Mouse (Mus musculus) fibroblast of lung, adult 2 months (primary cell): Measurements from ENCODE around the gene Lrrc45.

Source experiments
- DNase-seq: peaks from one replicate; pipeline ENCODE4 v3.0.0-alpha.2; 2011; ENCODE audit warnings: low read depth

Lrrc45 gene

DNA sequence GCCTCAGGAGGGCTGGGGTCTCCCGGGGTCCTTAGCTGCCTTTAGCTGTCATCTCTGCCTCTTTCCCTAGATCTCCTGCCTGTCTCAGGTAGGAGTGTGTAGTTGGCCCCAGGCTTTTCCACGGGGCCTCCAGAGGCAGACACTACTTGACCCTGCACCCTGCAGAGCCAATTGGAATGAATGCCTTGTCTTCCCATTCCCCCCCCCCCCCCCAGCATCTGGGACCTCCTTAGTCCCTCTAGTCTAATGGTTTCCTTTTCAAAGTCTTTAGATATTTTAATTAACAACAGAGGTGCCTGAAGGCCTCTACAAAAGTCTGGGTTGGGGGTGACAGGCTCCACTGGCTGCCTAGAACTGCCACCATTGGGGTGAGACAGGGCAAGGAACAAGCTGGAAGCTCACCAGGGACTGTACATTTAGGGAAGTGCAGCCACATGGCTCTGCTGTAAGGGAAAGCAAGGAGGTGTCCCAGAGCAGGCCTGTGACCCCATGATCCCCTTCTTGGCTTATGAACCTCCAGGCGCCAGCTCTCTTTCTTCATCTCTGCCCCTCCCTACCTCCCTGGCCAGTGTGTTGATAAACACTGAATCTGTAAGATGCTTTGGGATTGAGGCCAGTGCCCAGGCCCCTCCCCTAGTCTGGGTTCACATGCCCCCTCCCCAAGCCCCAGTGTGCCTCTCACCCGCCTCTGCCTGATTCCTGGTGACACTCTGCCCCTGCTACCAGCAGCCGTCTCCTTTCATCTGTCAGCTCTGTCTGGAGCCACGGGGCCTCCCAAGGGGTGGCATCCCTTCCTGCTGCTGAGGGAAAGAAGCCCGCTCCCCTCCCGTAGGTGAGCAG is 9.0 kb upstream of the Lrrc45 start:
- DNase-seq: no peak

DNA sequence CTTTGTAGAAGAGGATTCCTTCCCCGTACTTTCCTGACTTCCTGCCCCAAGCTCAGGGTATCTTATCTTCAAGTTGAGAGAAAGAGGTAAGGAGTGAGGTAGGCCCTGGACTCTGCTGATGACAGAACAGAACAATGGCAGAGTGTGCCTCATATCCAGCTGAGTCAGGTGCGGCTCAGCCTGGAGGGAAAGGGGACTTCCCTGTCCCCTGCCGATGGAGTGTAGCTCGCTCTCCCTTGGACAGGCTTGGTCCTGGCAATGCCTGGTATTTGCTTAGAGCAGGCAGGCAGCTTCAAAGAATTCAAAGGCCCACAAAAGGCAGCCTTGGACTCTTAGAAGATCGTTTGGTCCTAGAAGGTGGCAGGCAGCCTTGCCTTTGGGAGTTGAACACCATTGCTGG is 7.6 kb upstream of the Lrrc45 start:
- no peak for DNase-seq

DNA sequence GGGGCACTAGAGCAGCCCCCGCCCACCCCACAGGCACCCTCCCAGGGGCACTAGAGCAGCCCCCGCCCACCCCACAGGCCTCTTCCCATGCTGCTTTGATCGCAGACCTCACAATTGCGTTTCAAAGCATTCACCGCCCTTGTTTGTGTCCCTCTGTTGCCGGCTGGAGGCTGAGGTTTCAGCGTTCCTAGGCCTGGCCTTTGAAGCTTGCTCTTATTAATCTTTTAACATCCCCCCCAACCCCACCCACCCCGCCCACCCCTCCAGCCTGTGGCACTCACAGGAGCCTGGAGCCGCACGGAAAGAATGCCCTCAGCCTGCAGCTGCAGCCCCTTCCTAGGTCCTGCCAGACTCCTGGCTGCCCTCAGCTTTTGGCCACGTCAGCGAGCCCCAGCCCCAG is 6.5 kb upstream of the Lrrc45 start:
- DNase-seq: no peak

DNA sequence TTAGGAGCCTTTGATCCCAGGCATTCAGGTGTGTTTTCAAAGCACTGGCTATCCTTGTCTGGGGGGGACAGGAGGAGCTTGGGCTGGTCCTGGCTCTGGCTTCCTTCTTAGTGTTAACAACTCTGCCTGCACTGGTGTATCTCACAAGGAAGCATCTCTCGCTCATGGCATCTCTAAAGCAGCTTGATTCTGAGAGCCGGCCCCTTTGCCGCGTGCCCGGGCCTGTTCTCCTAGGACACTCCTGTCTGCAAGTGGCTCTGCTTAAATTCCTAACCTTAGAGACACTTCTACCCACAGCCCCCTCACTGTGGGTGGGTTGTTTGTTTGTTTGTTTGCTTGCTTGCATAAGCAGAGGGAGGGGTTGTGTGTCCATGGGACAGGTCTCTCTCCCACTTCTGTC is 5.8 kb upstream of the Lrrc45 start:
- DNase-seq: no peak

DNA sequence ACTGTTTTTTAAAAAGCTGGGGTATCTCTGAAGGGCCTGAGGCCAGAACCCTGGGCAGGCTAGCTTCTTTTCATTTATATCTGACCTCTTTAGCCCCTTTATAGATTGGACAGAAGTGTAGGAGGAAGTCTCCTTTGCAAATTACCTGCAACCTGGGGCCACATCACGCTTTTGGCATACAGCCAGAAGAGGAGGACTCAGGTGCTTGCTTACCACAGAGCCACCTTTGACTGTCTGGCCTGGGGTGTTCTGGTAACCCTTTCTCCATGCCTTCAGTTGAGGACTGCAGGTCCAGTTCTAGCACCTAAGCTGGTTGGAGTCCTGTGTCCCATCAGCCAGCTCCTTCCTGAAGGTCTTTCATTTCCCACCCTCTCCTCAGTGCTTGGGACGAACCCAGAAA is 4.2 kb upstream of the Lrrc45 start:
- DNase-seq: no peak

DNA sequence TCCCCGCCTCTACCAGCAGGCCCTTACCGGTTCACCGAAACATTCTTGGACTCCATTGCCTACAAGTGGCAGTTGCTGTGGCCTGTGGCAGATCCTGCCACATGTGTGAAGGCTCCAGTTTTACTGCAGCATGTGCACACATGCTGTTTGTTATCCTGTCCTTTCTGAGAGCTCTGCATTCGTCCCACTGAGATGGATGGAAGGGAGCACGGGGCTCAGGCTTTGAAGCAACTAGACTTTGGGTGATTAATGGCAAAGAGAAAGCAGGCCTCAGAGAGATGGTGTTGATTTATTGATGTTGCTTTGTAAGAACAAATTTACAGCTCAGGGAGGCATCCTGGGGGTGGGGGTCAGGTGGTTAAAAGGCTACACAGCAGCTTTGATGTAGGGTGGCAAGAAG is 3.1 kb upstream of the Lrrc45 start:
- no peak for DNase-seq

DNA sequence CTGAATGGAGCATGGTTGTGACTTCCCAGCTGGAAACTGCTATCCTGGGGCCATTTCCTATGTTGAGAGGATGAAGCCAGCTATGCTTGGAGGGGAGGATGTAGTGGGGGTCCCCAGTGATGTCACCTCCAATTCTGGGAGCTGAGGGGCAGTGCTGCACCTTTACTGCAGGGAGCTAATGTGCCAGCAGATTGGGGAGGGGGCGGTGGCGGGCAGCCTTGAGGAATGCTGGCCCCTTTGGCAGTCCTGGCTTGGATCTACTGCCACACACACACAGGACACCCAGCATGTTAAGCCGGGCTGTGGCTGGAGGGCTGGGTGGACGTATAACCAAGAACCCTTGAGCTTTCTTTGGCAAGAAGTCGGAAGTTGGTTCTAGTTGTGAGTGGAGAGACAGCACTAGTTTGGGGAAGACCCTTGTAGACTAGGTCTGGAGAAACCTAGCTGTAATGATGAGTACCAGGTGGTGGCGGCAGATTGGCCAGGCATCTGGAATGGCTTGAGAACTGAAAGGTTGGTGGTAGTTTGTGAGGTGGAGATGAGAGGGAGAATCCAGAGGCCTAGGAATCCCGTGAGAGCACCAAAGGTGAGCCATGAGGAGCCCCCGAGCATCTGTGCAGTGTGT is 1.6 kb upstream of the Lrrc45 start:
- no peak for DNase-seq

DNA sequence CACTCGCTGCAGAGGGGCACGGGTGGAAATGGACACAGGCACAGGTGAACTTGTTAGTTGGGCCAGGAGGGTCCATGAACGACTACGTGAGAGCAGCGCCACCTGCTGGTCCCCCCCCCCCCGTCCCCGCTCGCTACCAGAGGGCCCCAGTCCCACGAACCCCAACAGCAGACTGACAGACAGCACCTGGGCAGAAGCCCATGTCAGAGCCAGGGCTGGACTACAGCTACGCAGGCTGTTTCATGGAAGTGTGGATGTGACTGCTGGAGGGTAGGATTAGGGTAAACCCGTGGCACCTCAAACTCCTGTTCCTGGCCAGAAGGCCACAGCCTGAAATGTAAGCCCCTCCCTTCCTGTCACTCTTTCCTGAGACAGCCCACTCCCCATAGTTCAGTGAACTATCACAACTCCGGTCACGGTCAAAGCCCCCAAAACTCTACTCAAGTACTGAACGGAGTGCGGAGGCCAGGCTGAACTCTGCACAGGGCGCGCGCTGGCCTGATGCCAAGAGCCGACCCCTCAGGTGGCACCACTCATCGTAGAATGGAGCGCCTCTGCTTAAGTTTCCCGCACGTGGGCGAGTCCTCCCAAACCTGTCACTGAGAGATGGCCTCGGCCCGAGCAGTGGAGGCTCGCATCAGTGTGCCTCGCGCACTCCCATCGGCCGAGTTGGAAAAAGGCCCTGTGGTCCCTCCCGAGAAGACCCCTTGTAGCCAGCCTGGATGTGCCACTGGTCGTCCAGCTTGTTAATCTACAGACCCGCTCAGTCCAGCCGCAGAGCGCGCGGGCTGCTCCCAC is 755 bp upstream of the Lrrc45 start:
- no peak for DNase-seq

DNA sequence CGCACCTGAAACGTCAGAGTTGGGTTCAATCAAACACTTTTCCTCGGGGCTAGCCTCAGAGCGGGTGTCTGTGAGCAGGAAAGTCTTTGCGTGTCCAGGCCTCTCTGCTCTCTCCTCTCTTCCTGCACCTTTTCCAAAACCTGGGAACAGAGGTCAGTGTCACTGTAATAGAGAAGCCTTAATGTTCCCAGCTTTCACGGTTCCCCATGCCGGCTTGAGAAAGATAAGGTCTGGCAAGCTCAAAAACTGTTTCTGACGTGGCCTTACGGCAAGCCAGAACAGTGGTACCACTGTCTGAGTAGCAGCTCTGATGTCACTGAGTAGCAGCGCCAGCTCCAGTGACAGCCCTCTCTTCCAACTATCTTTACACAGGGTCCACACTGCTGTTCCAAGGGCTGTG is 821 bp downstream of the Lrrc45 start:
- DNase-seq: no peak

DNA sequence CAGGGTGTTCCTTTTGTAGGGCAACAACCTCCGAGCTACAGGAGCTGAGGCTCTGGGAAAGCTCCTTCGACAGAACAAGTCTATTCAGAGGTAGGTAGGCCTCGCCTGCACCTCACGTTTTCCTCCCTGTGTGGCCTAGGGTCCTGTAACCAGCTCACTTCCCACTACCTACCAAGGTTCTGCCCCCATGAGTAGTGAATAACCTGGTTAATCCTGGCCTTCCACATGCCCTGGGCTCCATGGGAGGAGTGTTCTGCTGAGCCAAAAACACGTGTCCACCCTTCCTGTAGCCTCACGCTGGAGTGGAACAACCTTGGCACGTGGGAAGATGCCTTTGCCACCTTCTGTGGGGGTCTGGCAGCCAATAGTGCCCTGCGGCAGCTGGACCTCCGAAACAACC is 1.4 kb downstream of the Lrrc45 start:
- DNase-seq: no peak

DNA sequence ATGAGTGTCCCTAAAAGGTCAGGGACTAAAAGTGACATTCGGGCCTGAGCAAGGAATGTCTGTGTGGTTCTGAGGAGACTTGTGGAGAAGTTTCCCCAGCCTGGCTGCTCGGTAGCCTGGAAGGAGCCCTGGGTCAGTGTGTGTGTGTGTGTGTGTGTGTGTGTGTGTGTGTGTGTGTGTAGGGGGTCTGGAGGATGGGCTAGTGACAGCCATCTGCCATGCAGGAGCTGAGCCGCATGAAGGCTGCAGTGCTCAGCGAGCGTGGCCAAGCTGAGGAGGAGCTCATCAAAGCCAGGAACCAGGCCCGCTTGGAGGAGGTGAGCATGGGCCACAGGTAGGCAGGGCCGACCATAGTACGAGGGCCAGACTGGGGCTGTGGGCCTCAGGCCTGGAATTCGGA is 5.5 kb downstream of the Lrrc45 start:
- no peak for DNase-seq

DNA sequence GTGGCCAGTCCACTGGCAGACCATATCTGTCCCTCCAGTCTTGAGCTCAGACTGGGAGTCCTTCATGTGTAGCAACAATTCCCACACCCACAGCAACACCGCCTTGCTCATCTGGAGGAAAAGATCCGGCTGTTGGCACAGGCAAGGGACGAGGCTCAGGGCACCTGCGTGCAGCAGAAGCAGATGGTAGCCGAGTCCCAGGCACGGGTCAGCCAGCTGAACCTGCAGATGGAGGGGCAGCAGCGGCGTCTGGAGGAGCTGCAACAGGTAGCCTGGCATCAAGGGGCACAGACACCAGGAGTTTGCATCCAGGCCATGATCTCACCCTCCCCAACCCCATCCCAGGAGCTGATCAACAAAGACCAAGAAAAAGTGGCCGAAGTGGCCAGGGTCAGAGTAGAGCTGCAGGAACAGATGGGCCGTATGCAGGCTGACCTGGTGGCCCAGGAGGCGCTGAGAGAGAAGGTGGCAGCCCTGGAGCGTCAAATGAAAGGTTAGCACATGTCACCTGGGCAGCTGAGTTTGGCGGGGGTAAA is 6.2 kb downstream of the Lrrc45 start:
- no peak for DNase-seq

DNA sequence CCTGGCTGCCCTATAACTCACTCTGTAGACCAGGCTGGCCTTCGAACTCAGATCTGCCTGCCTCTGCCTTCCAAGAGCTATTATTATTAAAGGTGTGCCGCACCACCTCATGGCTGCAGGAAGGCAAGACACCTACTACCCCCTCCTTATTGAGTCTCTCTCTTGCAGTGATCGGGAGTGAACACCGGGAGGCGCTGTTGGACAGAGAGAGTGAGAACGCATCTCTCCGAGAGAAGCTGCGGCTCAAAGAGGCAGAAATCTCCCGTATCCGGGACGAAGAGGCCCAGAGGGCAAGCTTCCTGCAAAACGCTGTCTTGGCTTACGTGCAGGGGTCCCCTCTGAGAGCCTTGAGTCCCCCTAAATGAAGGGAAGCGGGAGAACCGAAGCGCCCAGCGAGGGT is 6.7 kb downstream of the Lrrc45 start:
- DNase-seq: peak; percentile 77

DNA sequence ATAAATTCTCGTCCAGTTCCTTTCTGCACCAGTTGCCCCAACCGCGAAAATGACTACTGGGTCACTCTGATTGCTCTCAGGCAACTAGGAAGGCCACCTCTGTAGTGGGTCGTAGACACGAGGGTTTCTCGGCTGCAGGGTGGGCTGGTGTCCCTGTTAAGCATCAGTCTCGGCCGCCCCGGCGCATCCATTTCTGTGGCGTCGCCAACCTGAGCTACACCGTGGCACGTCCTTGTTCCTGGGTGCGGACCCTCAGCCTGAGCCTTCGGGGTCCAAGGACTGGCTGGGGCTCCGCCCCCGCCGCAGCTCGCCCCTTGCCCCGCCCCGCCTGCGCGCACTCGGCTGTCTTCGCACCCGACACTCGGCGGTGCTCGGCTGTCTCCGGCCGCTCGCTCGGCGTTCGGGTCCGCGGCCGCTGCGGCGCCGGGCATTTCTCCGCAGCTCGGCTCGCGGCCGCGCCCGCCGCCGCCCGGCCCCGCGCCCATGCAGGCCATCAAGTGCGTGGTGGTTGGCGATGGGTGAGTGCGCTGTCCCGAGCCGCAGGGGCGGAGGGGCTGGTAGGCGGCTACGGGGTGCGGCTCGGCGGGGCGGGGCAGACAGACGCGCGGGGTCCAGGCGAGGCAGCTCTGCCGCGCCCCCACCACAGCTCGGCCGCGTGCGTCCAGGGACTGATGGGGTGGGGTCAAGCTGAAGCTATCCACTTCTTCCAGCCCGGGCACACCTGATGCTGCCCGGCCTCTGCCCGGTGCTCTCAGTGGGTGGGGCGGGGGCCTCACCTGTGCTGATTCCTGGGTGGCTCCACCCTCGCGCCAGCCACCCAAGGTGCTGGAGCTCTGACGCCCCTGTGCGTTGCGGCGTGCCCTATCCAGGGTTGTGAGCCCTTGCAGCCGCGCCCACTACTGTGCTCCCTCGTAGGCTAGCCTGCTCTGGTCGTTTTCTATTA is 7.7 kb downstream of the Lrrc45 start, which contains the start of gene Rac3:
Rac3 (plus strand) TSS at position 347 of the 943 bp plus-strand sequence.
- no peak for DNase-seq

DNA sequence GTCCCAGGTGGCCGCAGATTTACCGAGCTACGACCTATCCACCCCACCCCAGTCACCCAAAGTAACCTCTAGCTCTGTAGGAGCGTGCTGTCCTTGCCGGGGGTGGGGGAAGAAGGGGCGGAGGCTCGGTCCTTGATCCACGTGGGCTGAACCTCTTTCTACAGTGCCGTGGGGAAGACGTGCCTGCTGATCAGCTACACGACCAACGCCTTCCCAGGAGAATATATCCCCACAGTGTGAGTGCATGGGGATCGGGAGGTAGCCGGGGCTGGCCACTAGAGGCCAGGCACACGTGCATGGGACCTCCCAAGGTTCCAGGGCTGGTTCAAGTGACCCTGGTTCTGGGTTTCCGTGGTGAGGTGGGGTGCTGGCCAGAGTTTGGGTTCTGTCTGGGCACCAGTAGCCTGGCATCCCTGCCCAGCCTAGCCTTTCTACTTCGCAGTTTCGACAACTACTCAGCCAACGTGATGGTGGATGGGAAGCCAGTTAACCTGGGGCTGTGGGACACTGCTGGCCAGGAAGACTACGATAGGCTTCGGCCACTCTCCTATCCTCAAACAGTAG is 8.4 kb downstream of the Lrrc45 start:
- DNase-seq: no peak

DNA sequence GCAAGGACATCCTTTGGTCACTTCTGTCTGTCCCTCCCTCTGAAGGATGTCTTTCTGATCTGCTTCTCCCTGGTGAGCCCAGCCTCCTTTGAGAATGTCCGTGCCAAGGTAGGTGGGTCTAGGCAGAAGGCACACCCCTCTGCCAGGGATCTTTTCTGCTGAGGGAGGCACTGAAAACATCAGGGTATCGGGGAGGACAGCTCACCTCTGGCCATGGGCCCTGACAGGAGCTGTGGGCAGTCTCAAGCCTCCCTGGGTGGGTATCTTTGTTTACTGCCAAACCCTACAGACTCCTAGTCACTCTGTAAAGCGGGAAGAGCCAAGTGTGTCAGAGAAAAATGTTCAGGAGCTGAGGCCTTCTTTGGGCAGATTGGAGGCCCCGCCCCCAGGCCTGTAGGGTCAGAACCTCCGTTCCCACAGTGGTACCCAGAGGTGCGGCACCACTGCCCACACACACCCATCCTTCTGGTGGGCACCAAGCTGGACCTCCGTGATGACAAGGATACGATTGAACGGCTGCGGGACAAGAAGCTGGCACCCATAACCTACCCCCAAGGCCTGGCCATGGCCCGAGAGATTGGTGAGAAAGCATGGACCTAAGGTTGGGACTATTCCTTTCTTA is 9.1 kb downstream of the Lrrc45 start:
- no peak for DNase-seq

DNA sequence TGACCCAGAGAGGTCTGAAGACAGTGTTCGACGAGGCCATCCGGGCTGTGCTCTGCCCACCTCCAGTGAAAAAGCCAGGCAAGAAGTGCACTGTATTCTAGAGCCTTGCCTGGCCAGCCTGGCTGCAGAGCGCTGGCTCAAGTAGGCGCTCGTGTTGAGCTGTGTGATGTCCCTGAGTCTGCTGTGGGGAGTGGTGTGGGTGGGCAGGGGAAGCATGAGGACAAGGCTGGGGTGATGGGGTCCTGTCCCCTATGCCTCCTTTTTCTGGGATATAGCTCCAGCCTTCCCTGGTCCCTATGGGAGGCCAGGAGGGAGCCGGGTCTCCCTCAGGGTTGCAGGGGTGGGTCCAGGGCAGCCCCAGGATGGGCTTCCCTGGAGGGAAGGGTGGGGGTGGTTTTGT is 9.8 kb downstream of the Lrrc45 start:
- DNase-seq: no peak

DNA sequence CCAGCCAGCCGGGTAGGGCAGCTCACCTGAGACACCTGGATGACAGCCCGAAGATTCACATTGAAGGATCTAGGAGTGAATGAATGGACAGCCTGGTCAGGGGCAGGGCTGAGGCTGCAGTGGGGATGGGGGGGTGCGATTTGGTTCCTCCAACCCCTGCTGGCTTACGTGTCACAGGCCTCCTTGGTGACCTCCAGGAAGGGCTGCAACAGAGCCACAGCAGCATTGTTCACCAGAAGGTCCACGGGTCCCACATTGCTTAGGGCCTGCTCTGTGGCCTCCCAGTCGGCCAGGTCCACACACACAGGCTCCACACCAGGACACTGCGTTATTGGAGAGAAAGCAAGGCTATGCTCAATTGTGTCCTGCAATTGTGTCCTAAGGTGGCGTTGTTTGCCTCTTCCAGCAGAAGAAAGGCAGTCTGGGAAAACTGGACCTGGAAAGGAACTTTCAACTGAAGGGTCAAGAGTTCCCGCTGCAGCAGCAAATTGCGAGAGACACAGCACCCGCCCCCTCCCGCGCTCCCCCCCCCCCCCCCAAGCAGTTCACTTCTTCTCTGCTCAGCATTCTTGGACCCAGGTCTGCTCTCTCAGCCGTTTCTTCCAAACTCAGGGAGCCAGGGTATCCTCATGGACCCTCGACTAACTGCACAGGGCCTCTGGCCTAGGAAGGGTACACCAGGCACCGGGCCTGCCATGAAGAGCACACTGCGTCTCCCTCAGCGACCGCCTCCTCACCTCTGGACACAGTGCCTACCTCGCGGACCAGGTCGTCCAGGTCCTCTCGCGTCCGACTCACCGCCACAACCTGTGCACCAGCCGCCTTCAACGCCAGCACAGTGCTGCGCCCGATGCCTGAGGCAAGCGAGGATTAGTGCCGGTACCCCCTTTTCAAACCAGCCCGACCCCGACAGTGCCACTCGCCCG is 12.8 kb downstream of the Lrrc45 start:
- no peak for DNase-seq

DNA sequence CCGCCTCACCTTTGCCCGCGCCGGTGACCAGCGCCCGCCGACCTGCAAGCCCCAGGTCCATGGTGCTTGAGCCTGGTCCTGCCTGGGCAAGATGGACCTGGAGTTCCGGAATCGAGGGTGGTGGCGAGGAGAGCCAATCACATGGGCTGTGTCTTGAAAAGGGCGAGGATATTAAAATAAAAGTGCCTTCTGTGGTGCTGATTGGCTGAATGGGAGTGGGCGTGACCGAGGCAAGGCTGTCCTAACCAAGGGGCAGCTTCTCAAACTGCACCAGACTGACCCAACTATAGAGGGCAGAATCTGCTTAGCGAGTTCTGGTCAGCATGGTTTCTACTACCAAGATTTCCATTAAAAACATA is 13.4 kb downstream of the Lrrc45 start, which contains the start of gene Dcxr:
Dcxr (minus strand) TSS at position 113 of the 359 bp plus-strand sequence.
- DNase-seq: peak; percentile 97

DNA sequence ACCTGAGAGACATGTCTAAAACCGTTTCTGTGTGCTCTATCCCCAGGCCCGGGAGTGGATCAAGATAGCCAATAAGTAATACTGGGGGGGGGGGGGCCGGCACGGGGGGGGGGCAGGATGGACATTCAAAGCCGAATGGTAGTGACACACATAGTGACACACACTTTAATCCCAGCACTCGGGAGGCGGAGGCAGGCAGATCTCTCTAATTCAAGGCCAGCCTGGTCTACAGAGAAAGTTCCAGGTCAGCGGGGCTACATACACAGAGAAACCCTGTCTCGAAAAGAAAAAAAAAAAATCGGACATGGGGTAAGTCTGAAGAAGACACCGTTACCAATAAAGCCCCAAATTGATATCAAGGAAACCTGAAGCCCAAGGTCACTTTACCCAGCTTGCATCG is 13.8 kb downstream of the Lrrc45 start:
- no peak for DNase-seq
